Mouse (Mus musculus): ENCODE measurements at regions not wholly inside any gene's neighbourhood (a gene's known extent, or its start where the extent isn't known, plus 50 kb on each side); places are given as distances from the start of the nearest gene placed in this dataset.

DNA sequence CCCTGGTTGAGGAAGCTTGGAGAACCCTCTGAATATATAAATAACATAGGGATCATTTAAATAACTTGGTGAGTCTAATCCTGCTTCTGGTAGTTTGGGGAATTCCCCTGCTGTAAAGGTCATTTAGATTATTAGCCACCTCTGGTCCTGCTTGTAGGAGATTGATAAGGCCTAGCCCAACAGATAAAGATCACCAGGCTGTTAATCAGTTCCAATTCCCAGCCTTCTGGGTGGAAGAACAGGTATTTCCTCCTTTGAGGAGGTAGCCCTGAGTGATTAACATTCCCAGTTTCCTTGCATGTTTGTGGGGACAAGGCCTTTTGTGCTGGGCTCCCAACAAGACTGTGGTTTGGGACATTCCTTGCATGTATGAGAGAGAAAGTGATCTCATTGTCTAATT is 79.7 kb upstream of the Ube2e3 start:
- TF ChIP-seq EP300 (optimal IDR thresholded peaks at IDR 0.05) (no peak), CTCF (IDR thresholded peaks at IDR 0.05; ENCODE audit: low read depth) (no peak)
